In the genomic region with DNA sequence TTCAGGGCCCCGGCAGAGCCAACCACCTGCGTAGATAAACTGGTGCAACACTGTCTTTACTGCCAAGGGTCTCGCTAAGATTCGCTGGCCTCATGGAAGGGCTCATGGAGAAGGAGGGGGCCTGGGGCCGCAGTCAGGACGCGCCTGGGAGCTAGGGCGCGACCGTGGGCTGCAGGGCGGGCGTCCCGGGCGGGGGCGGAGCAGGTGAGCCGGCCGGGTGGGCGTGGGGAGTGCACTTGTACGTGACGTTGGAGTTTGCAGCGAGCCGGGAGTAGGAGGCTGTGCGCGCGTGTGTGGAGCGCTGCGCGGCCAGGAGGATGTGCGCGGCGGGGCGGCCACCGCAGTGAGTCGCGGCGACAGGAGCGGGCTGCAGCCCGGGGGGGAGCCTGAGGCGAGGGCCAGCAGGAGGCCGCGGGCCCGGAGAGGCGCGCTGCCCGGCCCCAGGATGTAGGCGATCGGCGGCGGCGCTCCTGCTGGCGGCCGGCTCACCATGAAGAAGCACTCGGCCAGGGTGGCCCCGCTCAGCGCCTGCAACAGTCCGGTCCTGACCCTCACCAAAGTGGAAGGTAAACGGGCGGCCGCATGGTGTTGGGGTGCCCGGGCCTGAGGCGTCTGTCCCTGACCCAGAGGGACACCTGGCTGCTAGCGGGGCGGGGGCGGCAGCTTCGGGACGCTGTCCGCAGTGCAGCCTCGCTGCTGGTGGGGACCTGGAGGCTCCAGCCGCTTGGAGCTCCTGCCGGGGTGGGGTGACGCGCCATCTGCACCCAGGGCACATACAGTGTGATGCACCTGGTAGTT, we compare ENCODE assay signal across 9 mouse cellular contexts. TPM values are rescaled to one million over a fixed set of nuclear protein-coding genes. Genes with fewer than 3 reads are reported as not detected.
DNase-seq lines count a peak whose midpoint lies in the region; ATAC-seq and TF ChIP-seq lines count a peak whose summit lies in the region.
"Had no signal": no experiment of that assay in that cellular context is flagged by ENCODE, and none has a peak within 500 bp of the region (broad histone marks: within the 10 kb centered on the region; RNA-seq: fewer than 3 reads in every experiment).

A gene (plus strand): TSS at position 263 of the 798 bp plus-strand sequence.

- TF ChIP-seq EP300 in liver, postnatal 0 days (IDR thresholded peaks at IDR 0.05; ENCODE audit: low read depth), result no peak

- no peaks in the 10 kb centered on the region for H3K4me1 ChIP-seq in embryonic facial prominence, embryonic 11.5 days (ENCODE audit: control insufficient read depth, insufficient read depth, low read length)
- H3K4me1 ChIP-seq in liver, postnatal 0 days (ENCODE audit: insufficient read depth), result peaks cover 5% of the 10 kb centered on the region; the same call in 1 of the 2 replicates

- H3K4me2 ChIP-seq in embryonic facial prominence, embryonic 11.5 days (ENCODE audit: low read depth, low read length), result peak within 1 kb of the TSS; percentile 97
- H3K4me2 ChIP-seq in liver, postnatal 0 days (ENCODE audit: low read depth, low read length), result peak within 1 kb of the TSS; percentile 66

- no peaks in the 10 kb centered on the region for H3K36me3 ChIP-seq in embryonic facial prominence, embryonic 11.5 days (replicated peaks; ENCODE audit: control insufficient read depth, insufficient read depth, low read depth, low read length)
- no peaks in the 10 kb centered on the region for H3K36me3 ChIP-seq in liver, postnatal 0 days (replicated peaks; ENCODE audit: insufficient read depth, low read length)
- H3K36me3 ChIP-seq: G1E had no signal

- H3K9me3 ChIP-seq in embryonic facial prominence, embryonic 11.5 days (replicated peaks; ENCODE audit: control insufficient read depth, low read length), result no peaks in the 10 kb centered on the region
- no peaks in the 10 kb centered on the region for H3K9me3 ChIP-seq in liver, postnatal 0 days (ENCODE audit: low read length)

- peak within 1 kb of the TSS; percentile 57 for H3K9ac ChIP-seq in embryonic facial prominence, embryonic 11.5 days (replicated peaks; ENCODE audit: low read length)
- H3K9ac ChIP-seq in liver, postnatal 0 days (replicated peaks), result no peak within 1 kb of the TSS

- 1% methylated on average over 70 of the region's 72 CpGs for WGBS in embryonic facial prominence, embryonic 11.5 days
- 2% methylated on average over 59 of the region's 72 CpGs for WGBS in liver, postnatal 0 days (ENCODE audit: insufficient replicate concordance)

- no peak for TF ChIP-seq CTCF in layer of hippocampus, adult 2 months (conservative IDR thresholded peaks at IDR 0.05)
- TF ChIP-seq CTCF in liver, postnatal 0 days (IDR thresholded peaks at IDR 0.05; ENCODE audit: low read depth), result no peak

- peak; percentile 2 for DNase-seq in ovary, postnatal 10 days (ENCODE audit: low spot score)
- no peak for DNase-seq in ovary, adult 18-20 months (ENCODE audit: low spot score)
- DNase-seq in embryonic facial prominence, embryonic 11.5 days (ENCODE audit: low spot score), result peak; percentile 56
- DNase-seq in heart, postnatal 4 days, result peak; percentile 17
- DNase-seq in layer of hippocampus, adult 2 months (ENCODE audit: low spot score in 2 of 2), result peak; percentile 60 to 63
- peak; percentile 22 for DNase-seq in liver, postnatal 0 days
- DNase-seq in ovary, postnatal 14 days (ENCODE audit: low spot score), result peak; percentile 15
- no peak for DNase-seq in natural killer cell, adult 2 months (ENCODE audit: low spot score in 2 of 2)

- H3K4me3 ChIP-seq in embryonic facial prominence, embryonic 11.5 days (ENCODE audit: low read depth, low read length), result peak within 1 kb of the TSS; percentile 57
- peak within 1 kb of the TSS; percentile 78 for H3K4me3 ChIP-seq in layer of hippocampus, adult 2 months
- H3K4me3 ChIP-seq in liver, postnatal 0 days (ENCODE audit: low read depth, low read length), result peak within 1 kb of the TSS; percentile 37

- H3K27ac ChIP-seq in embryonic facial prominence, embryonic 11.5 days (replicated peaks; ENCODE audit: low read depth, low read length), result no peak within 1 kb of the TSS
- peak within 1 kb of the TSS; percentile 93 for H3K27ac ChIP-seq in layer of hippocampus, adult 2 months
- H3K27ac ChIP-seq in liver, postnatal 0 days (ENCODE audit: low read depth), result no peak within 1 kb of the TSS

- peak; percentile 59; the same call in 1 of the 2 replicates for ATAC-seq in embryonic facial prominence, embryonic 11.5 days (replicated peaks; ENCODE audit: insufficient number of reproducible peaks, low FRiP score, low TSS enrichment, low read depth)
- peak; percentile 15; the same call in 1 of the 2 replicates for ATAC-seq in liver, postnatal 0 days

- H3K27me3 ChIP-seq in embryonic facial prominence, embryonic 11.5 days (ENCODE audit: control insufficient read depth, insufficient read depth, low read length), result peaks cover 17% of the 10 kb centered on the region
- H3K27me3 ChIP-seq in liver, postnatal 0 days (ENCODE audit: insufficient read depth, low read length), result peaks cover 26% of the 10 kb centered on the region

RNA-seq across cellular contexts. Expression of the gene that starts here (rescaled TPM):
- 0.14 TPM in 2 replicates for polyA plus RNA-seq in embryonic facial prominence, embryonic 11.5 days (2014; fragmentation: Nextera tagmentation; extraction: Ambion mirVana)
- total RNA-seq in heart, postnatal 4 days (2021), result not detected
- total RNA-seq in layer of hippocampus, adult 2 months (2021), result 10 to 100 TPM; 45.9 to 47.1 TPM
- polyA plus RNA-seq in liver, postnatal 0 days (2015; fragmentation: Nextera tagmentation; extraction: Ambion mirVana), result not detected in 2 replicates
- total RNA-seq: G1E had no signal
- polyA plus RNA-seq: G1E had no signal

Comparison
In these comparisons a context has a peak if more than half of its experiments do, and no peak if none do; other contexts are left out.
1. RNA of the gene that starts here (total RNA-seq): 45.9 to 47.1 TPM in layer of hippocampus, adult 2 months; not detected in heart, postnatal 4 days; every median in the first group is over 10 times any median in the second.
2. DNase-seq: peak in ovary, postnatal 10 days (single experiment), layer of hippocampus, adult 2 months (2 of 2) and ovary, postnatal 14 days (single experiment); none in ovary, adult 18-20 months (single experiment) and natural killer cell, adult 2 months (0 of 2).
3. Peak in DNase-seq, ATAC-seq, H3K4me3 ChIP-seq, H3K9ac ChIP-seq and H3K4me2 ChIP-seq in embryonic facial prominence, embryonic 11.5 days; RNA of the gene not detected or under 1 TPM.
4. Peak in DNase-seq in heart, postnatal 4 days; RNA of the gene not detected or under 1 TPM.
5. Peak in DNase-seq, ATAC-seq, H3K4me3 ChIP-seq and H3K4me2 ChIP-seq in liver, postnatal 0 days; RNA of the gene not detected or under 1 TPM.
6. Peak in every context shown above with its lines, with median percentiles within 50 percentile points of each other: H3K4me3 ChIP-seq.